Mouse (Mus musculus) testis, adult 2 months (tissue): ENCODE measurements around the gene Gm28360.
"Not testable (repeated sequence)": the region's sequence is repeated elsewhere in the genome, so short reads cannot be mapped to it uniquely, and the experiment has no call there.

ENCODE experiments used
- CTCF ChIP-seq: fragments of 200-500 bp; IDR thresholded peaks from 2 replicates; pipeline ENCODE4 v1.5.1; 2012; ENCODE audit warnings: low read depth, mild to moderate bottlenecking, inconsistent platforms, low read length, moderate library complexity; ENCODE audit not compliant: control insufficient read depth, insufficient read depth, insufficient replicate concordance
- POLR2A ChIP-seq: fragments of 200-500 bp; IDR thresholded peaks from 2 replicates; pipeline ENCODE4 v1.6.1; 2012; ENCODE audit warnings: low read depth, mild to moderate bottlenecking, inconsistent platforms, low read length, moderate library complexity; ENCODE audit not compliant: control insufficient read depth

- not testable (repeated sequence) for TF ChIP-seq POLR2A, CTCF
Observed at GRCm38 (mm10) chr1:117829781-117830180, at the start of gene Gm28360.
